ENCODE assay signal across 12 mouse cellular contexts in genomic region chr12:28621451-28622166, GRCm38 (mm10). TPM values are rescaled to one million over a fixed set of nuclear protein-coding genes. Genes with fewer than 3 reads are reported as not detected.
DNase-seq lines count a peak whose midpoint lies in the region; ATAC-seq and TF ChIP-seq lines count a peak whose summit lies in the region.
"Had no signal": no experiment of that assay in that cellular context is flagged by ENCODE, and none has a peak within 500 bp of the region (broad histone marks: within the 10 kb centered on the region; RNA-seq: fewer than 3 reads in every experiment).

No protein-coding gene starts in this region.

- 28% methylated on average over 7 of the region's 7 CpGs for whole genome bisulfite sequencing in forebrain, postnatal 0 days
- 52% methylated on average over 7 of the region's 7 CpGs for WGBS in forebrain, embryonic 11.5 days
- WGBS in kidney, embryonic 14.5 days = 13% methylated on average over 7 of the region's 7 CpGs
- WGBS in neural tube, embryonic 11.5 days = 38% methylated on average over 7 of the region's 7 CpGs
- 41% methylated on average over 7 of the region's 7 CpGs for WGBS in neural tube, embryonic 15.5 days

- no peak for DNase-seq in forebrain, postnatal 0 days
- DNase-seq in forebrain, embryonic 11.5 days (ENCODE audit: low spot score) = no peak
- no peak for DNase-seq in kidney, postnatal 10 days
- no peak for DNase-seq in neural tube, embryonic 11.5 days (ENCODE audit: low spot score)
- DNase-seq in gastrocnemius, adult 8-10 months (ENCODE audit: low spot score in 2 of 2) = no peak
- no peak for DNase-seq in layer of hippocampus, postnatal 10 days (ENCODE audit: low spot score in 2 of 2)
- DNase-seq: cerebellum, postnatal 25 days had no signal

- H3K4me2 ChIP-seq in forebrain, postnatal 0 days (ENCODE audit: low read depth) = no peak overlapping the region
- H3K4me2 ChIP-seq in forebrain, embryonic 11.5 days (ENCODE audit: low read depth, low read length, severe bottlenecking) = no peak overlapping the region
- no peak overlapping the region; the same call in 1 of the 2 replicates for H3K4me2 ChIP-seq in kidney, embryonic 14.5 days (replicated peaks; ENCODE audit: low read depth, low read length)
- no peak overlapping the region for H3K4me2 ChIP-seq in neural tube, embryonic 11.5 days (ENCODE audit: low read depth)
- H3K4me2 ChIP-seq in neural tube, embryonic 15.5 days = no peak overlapping the region

- no peaks in the 10 kb centered on the region for H3K9me3 ChIP-seq in forebrain, postnatal 0 days (ENCODE audit: low read length)
- no peaks in the 10 kb centered on the region for H3K9me3 ChIP-seq in forebrain, embryonic 11.5 days (ENCODE audit: control insufficient read depth, low read length)
- no peaks in the 10 kb centered on the region for H3K9me3 ChIP-seq in kidney, embryonic 14.5 days (ENCODE audit: control insufficient read depth, low read length)
- H3K9me3 ChIP-seq in neural tube, embryonic 11.5 days (ENCODE audit: control insufficient read depth, low read length) = no peaks in the 10 kb centered on the region
- H3K9me3 ChIP-seq in neural tube, embryonic 15.5 days (replicated peaks) = no peaks in the 10 kb centered on the region

- TF ChIP-seq CTCF in forebrain, postnatal 0 days (IDR thresholded peaks at IDR 0.05; ENCODE audit: low read depth) = peak; percentile 43; the same call in 1 of the 2 replicates

- no peak overlapping the region for H3K9ac ChIP-seq in forebrain, postnatal 0 days
- H3K9ac ChIP-seq in forebrain, embryonic 11.5 days (ENCODE audit: low read length) = no peak overlapping the region
- H3K9ac ChIP-seq in kidney, embryonic 14.5 days (ENCODE audit: low read depth, low read length) = no peak overlapping the region
- H3K9ac ChIP-seq in neural tube, embryonic 11.5 days (ENCODE audit: low read length) = 0 out of 2 replicates have a peak overlapping the region, but pooled peaks have one; percentile 8
- H3K9ac ChIP-seq in neural tube, embryonic 15.5 days (replicated peaks) = no peak overlapping the region

- no peak; the same call in 1 of the 2 replicates for ATAC-seq in forebrain, postnatal 0 days
- ATAC-seq in forebrain, embryonic 11.5 days (replicated peaks; ENCODE audit: low FRiP score) = no peak
- ATAC-seq in kidney, embryonic 14.5 days (ENCODE audit: low FRiP score, low TSS enrichment) = peak; percentile 44
- ATAC-seq in neural tube, embryonic 11.5 days (ENCODE audit: insufficient read depth, low FRiP score, low TSS enrichment) = no peak
- no peak for ATAC-seq in neural tube, embryonic 15.5 days (ENCODE audit: low FRiP score)
- ATAC-seq: inflammation-experienced regulatory T-cells, adult 6 months had no signal

- H3K4me1 ChIP-seq in forebrain, postnatal 0 days (ENCODE audit: insufficient read depth) = no peaks in the 10 kb centered on the region
- H3K4me1 ChIP-seq in forebrain, embryonic 11.5 days (replicated peaks; ENCODE audit: control insufficient read depth, insufficient read depth, low read length) = no peaks in the 10 kb centered on the region
- H3K4me1 ChIP-seq in kidney, embryonic 14.5 days (ENCODE audit: control insufficient read depth, insufficient read depth, low read length) = peaks cover 7% of the 10 kb centered on the region; the same call in 1 of the 2 replicates
- H3K4me1 ChIP-seq in neural tube, embryonic 11.5 days (ENCODE audit: control insufficient read depth, insufficient read depth, low read length) = 0 out of 2 replicates have a peak, but pooled peaks cover 2% of the 10 kb centered on the region
- no peaks in the 10 kb centered on the region for H3K4me1 ChIP-seq in neural tube, embryonic 15.5 days

- H3K27ac ChIP-seq in forebrain, postnatal 0 days (ENCODE audit: low read depth, low read length) = no peak overlapping the region
- H3K27ac ChIP-seq in forebrain, embryonic 11.5 days (ENCODE audit: low read depth, low read length) = no peak overlapping the region
- no peak overlapping the region for H3K27ac ChIP-seq in kidney, embryonic 14.5 days (ENCODE audit: low read depth, low read length)
- no peak overlapping the region for H3K27ac ChIP-seq in neural tube, embryonic 11.5 days (ENCODE audit: low read depth, low read length)
- no peak overlapping the region for H3K27ac ChIP-seq in neural tube, embryonic 15.5 days (replicated peaks)

- no peaks in the 10 kb centered on the region for H3K36me3 ChIP-seq in forebrain, postnatal 0 days (ENCODE audit: insufficient read depth)
- no peaks in the 10 kb centered on the region for H3K36me3 ChIP-seq in forebrain, embryonic 11.5 days (ENCODE audit: control insufficient read depth, insufficient read depth, low read length)
- H3K36me3 ChIP-seq in kidney, embryonic 14.5 days (ENCODE audit: control insufficient read depth, insufficient read depth, low read length) = no peaks in the 10 kb centered on the region
- H3K36me3 ChIP-seq in neural tube, embryonic 11.5 days (ENCODE audit: control insufficient read depth, insufficient read depth, low read length) = no peaks in the 10 kb centered on the region
- H3K36me3 ChIP-seq in neural tube, embryonic 15.5 days = no peaks in the 10 kb centered on the region

- no peak overlapping the region for H3K4me3 ChIP-seq in forebrain, postnatal 0 days (ENCODE audit: low read depth, low read length)
- no peak overlapping the region for H3K4me3 ChIP-seq in forebrain, embryonic 11.5 days (ENCODE audit: low read depth, low read length)
- H3K4me3 ChIP-seq in kidney, embryonic 14.5 days (ENCODE audit: low read length) = no peak overlapping the region
- H3K4me3 ChIP-seq in neural tube, embryonic 11.5 days (ENCODE audit: low read depth, low read length) = no peak overlapping the region
- no peak overlapping the region for H3K4me3 ChIP-seq in neural tube, embryonic 15.5 days (replicated peaks)
- H3K4me3 ChIP-seq: erythroblast, embryonic 14.5 days had no signal

- no peaks in the 10 kb centered on the region for H3K27me3 ChIP-seq in forebrain, postnatal 0 days (ENCODE audit: insufficient read depth, low read length)
- no peaks in the 10 kb centered on the region for H3K27me3 ChIP-seq in forebrain, embryonic 11.5 days (ENCODE audit: control insufficient read depth, insufficient read depth, low read length)
- no peaks in the 10 kb centered on the region for H3K27me3 ChIP-seq in kidney, embryonic 14.5 days (ENCODE audit: control insufficient read depth, insufficient read depth, low read length)
- no peaks in the 10 kb centered on the region for H3K27me3 ChIP-seq in neural tube, embryonic 11.5 days (ENCODE audit: control insufficient read depth, insufficient read depth, low read length)
- H3K27me3 ChIP-seq in neural tube, embryonic 15.5 days (replicated peaks) = no peaks in the 10 kb centered on the region

RNA-seq across cellular contexts. Expression of gene Colec11, which starts 1.6 kb away (rescaled TPM):
- total RNA-seq in forebrain, postnatal 0 days (2014; rRNA removed) = 0.48 and 0.62 TPM in 2 replicates
- 0.39 and 1.1 TPM in 2 replicates for polyA plus RNA-seq in forebrain, postnatal 0 days (2015; fragmentation: Nextera tagmentation; extraction: Ambion mirVana)
- not detected in 2 replicates for polyA plus RNA-seq in forebrain, embryonic 11.5 days (2014; fragmentation: Nextera tagmentation; extraction: Ambion mirVana)
- polyA plus RNA-seq in kidney, embryonic 14.5 days (2014; fragmentation: Nextera tagmentation; extraction: Ambion mirVana) = 1.9 and 2.6 TPM in 2 replicates
- 0.16 and 0.39 TPM in 2 replicates for polyA plus RNA-seq in neural tube, embryonic 11.5 days (2014; fragmentation: Nextera tagmentation; extraction: Ambion mirVana)
- polyA plus RNA-seq in neural tube, embryonic 15.5 days (2015; fragmentation: Nextera tagmentation; extraction: Ambion mirVana) = 1.1 and 1.4 TPM in 2 replicates
- total RNA-seq in gastrocnemius, adult 8-10 months (2022) = under 1 TPM in 3 of 4 experiments, not detected in 1; 0.29 to 0.46 (median 0.34) TPM
- under 1 TPM; 0.50 to 0.62 TPM for total RNA-seq in layer of hippocampus, postnatal 10 days (2021)
- polyA plus RNA-seq: erythroblast, embryonic 14.5 days had no signal

RNA-seq across cellular contexts. Expression of gene Rps7, which starts 14.1 kb away (rescaled TPM):
- total RNA-seq in forebrain, postnatal 0 days (2014; rRNA removed) = 1,274 and 1,982 TPM in 2 replicates
- polyA plus RNA-seq in forebrain, postnatal 0 days (2015; fragmentation: Nextera tagmentation; extraction: Ambion mirVana) = 605 and 756 TPM in 2 replicates
- polyA plus RNA-seq in forebrain, embryonic 11.5 days (2014; fragmentation: Nextera tagmentation; extraction: Ambion mirVana) = 626 and 751 TPM in 2 replicates
- polyA plus RNA-seq in kidney, embryonic 14.5 days (2014; fragmentation: Nextera tagmentation; extraction: Ambion mirVana) = 959 and 1,233 TPM in 2 replicates
- polyA plus RNA-seq in neural tube, embryonic 11.5 days (2014; fragmentation: Nextera tagmentation; extraction: Ambion mirVana) = 639 and 701 TPM in 2 replicates
- 417 and 491 TPM in 2 replicates for polyA plus RNA-seq in neural tube, embryonic 15.5 days (2015; fragmentation: Nextera tagmentation; extraction: Ambion mirVana)
- total RNA-seq in gastrocnemius, adult 8-10 months (2022) = 100 to 1,000 TPM; 161 to 241 (median 222) TPM
- total RNA-seq in layer of hippocampus, postnatal 10 days (2021) = 100 to 1,000 TPM; 333 to 335 TPM

RNA-seq across cellular contexts. Expression of gene Rnaseh1, which starts 27.8 kb away (rescaled TPM):
- total RNA-seq in forebrain, postnatal 0 days (2014; rRNA removed) = 13.7 and 18.5 TPM in 2 replicates
- polyA plus RNA-seq in forebrain, postnatal 0 days (2015; fragmentation: Nextera tagmentation; extraction: Ambion mirVana) = 12.3 and 13.3 TPM in 2 replicates
- polyA plus RNA-seq in forebrain, embryonic 11.5 days (2014; fragmentation: Nextera tagmentation; extraction: Ambion mirVana) = 27.6 and 30.4 TPM in 2 replicates
- 27.5 and 31.6 TPM in 2 replicates for polyA plus RNA-seq in kidney, embryonic 14.5 days (2014; fragmentation: Nextera tagmentation; extraction: Ambion mirVana)
- 25.7 and 28.5 TPM in 2 replicates for polyA plus RNA-seq in neural tube, embryonic 11.5 days (2014; fragmentation: Nextera tagmentation; extraction: Ambion mirVana)
- polyA plus RNA-seq in neural tube, embryonic 15.5 days (2015; fragmentation: Nextera tagmentation; extraction: Ambion mirVana) = 21.0 and 25.1 TPM in 2 replicates
- 1 to 10 TPM; 5.1 to 8.7 (median 7.2) TPM for total RNA-seq in gastrocnemius, adult 8-10 months (2022)
- 10 to 100 TPM; 11.8 to 15.4 TPM for total RNA-seq in layer of hippocampus, postnatal 10 days (2021)

RNA-seq across cellular contexts. Expression of gene Allc, which starts 39.3 kb away (rescaled TPM):
- 0.29 TPM in 1 of 2 replicates, not detected in the other for total RNA-seq in forebrain, postnatal 0 days (2014; rRNA removed)
- polyA plus RNA-seq in forebrain, postnatal 0 days (2015; fragmentation: Nextera tagmentation; extraction: Ambion mirVana) = 0.14 and 0.17 TPM in 2 replicates
- not detected in 2 replicates for polyA plus RNA-seq in forebrain, embryonic 11.5 days (2014; fragmentation: Nextera tagmentation; extraction: Ambion mirVana)
- 0.14 TPM in 1 of 2 replicates, not detected in the other for polyA plus RNA-seq in kidney, embryonic 14.5 days (2014; fragmentation: Nextera tagmentation; extraction: Ambion mirVana)
- polyA plus RNA-seq in neural tube, embryonic 11.5 days (2014; fragmentation: Nextera tagmentation; extraction: Ambion mirVana) = not detected in 2 replicates
- 0.14 TPM in 1 of 2 replicates, not detected in the other for polyA plus RNA-seq in neural tube, embryonic 15.5 days (2015; fragmentation: Nextera tagmentation; extraction: Ambion mirVana)
- total RNA-seq in gastrocnemius, adult 8-10 months (2022) = not detected
- under 1 TPM; 0.59 to 0.65 TPM for total RNA-seq in layer of hippocampus, postnatal 10 days (2021)
- polyA plus RNA-seq: erythroblast, embryonic 14.5 days; inflammation-experienced regulatory T-cells, adult 6 months; small intestine, adult 2 months had no signal

RNA-seq across cellular contexts. Expression of gene Adi1, which starts 53.4 kb away (rescaled TPM):
- total RNA-seq in forebrain, postnatal 0 days (2014; rRNA removed) = 5.1 and 9.4 TPM in 2 replicates
- polyA plus RNA-seq in forebrain, postnatal 0 days (2015; fragmentation: Nextera tagmentation; extraction: Ambion mirVana) = 24.7 and 27.9 TPM in 2 replicates
- 54.6 and 56.9 TPM in 2 replicates for polyA plus RNA-seq in forebrain, embryonic 11.5 days (2014; fragmentation: Nextera tagmentation; extraction: Ambion mirVana)
- 87.4 and 89.1 TPM in 2 replicates for polyA plus RNA-seq in kidney, embryonic 14.5 days (2014; fragmentation: Nextera tagmentation; extraction: Ambion mirVana)
- 43.8 and 48.8 TPM in 2 replicates for polyA plus RNA-seq in neural tube, embryonic 11.5 days (2014; fragmentation: Nextera tagmentation; extraction: Ambion mirVana)
- 27.0 and 42.0 TPM in 2 replicates for polyA plus RNA-seq in neural tube, embryonic 15.5 days (2015; fragmentation: Nextera tagmentation; extraction: Ambion mirVana)
- total RNA-seq in gastrocnemius, adult 8-10 months (2022) = 100 to 1,000 TPM in 2 of 4 experiments, 10 to 100 TPM in 2; 81.5 to 137 (median 98.1) TPM
- 10 to 100 TPM; 15.5 to 18.4 TPM for total RNA-seq in layer of hippocampus, postnatal 10 days (2021)
